Mouse (Mus musculus) layer of hippocampus, adult 11-12 months (tissue): Measurements from ENCODE around the gene Vmn1r44.
"Not testable (repeated sequence)": the region's sequence is repeated elsewhere in the genome, so short reads cannot be mapped to it uniquely, and the experiment has no call there.

Experiments used
- DNase-seq: peaks from one replicate; pipeline ENCODE4 v3.0.0; 2022; ENCODE audit warnings: low spot score

Gene Vmn1r44

GRCm38 (mm10) chr6:89883360-89883759 is at the start of gene Vmn1r44:
TSS of gene Vmn1r44 (plus strand) at chr6:89883660.
- DNase-seq = no peak

GRCm38 (mm10) chr6:89857552-89857951 is 25.9 kb upstream of the Vmn1r44 start:
- no peak for DNase-seq

- no peak for DNase-seq
These were observed 23.6 kb upstream of the Vmn1r44 start for GRCm38 (mm10) chr6:89859839-89860238.

- no peak for DNase-seq
These were observed 19.7 kb upstream of the Vmn1r44 start for GRCm38 (mm10) chr6:89863792-89864191.

- no peak for DNase-seq
These were observed 16.2 kb upstream of the Vmn1r44 start for GRCm38 (mm10) chr6:89867276-89867675.

GRCm38 (mm10) chr6:89867976-89868375 is 15.5 kb upstream of the Vmn1r44 start:
- DNase-seq = no peak

- DNase-seq = not testable (repeated sequence)
These were observed 7.1 kb upstream of the Vmn1r44 start, which contains the start of the genes Vmn1r42 and Vmn1r43 for GRCm38 (mm10) chr6:89876313-89876712. TSS of gene Vmn1r42 (minus strand) at chr6:89876413. TSS of gene Vmn1r43 (minus strand) at chr6:89876413.

GRCm38 (mm10) chr6:89876963-89877362 is 6.5 kb upstream of the Vmn1r44 start:
- DNase-seq = no peak

GRCm38 (mm10) chr6:89880867-89881266 is 2.6 kb upstream of the Vmn1r44 start:
- no peak for DNase-seq

GRCm38 (mm10) chr6:89883812-89884211 is 352 bp downstream of the Vmn1r44 start:
- DNase-seq = no peak

GRCm38 (mm10) chr6:89940498-89940897 is 57.0 kb downstream of the Vmn1r44 start, which contains the start of gene Vmn1r45:
TSS of gene Vmn1r45 (minus strand) at chr6:89940598.
- not testable (repeated sequence) for DNase-seq

GRCm38 (mm10) chr6:89940926-89941325 is 57.5 kb downstream of the Vmn1r44 start:
- no peak for DNase-seq
